Mouse (Mus musculus) MEL (cell line): ENCODE data around the gene Soat2.

Experiments used
- EP300 ChIP-seq, 2 experiments: IDR thresholded peaks; 2 replicates each; pipeline ENCODE4 v1.6.1; 2011; ENCODE audit warnings: improper control_type of control experiment in 2 of 2, low read length in 2 of 2, low read depth in 1 of 2, mild to moderate bottlenecking in 1 of 2
- JUND ChIP-seq: IDR thresholded peaks from 2 replicates; pipeline ENCODE4 v1.6.1; 2011; ENCODE audit warnings: low read depth, mild to moderate bottlenecking, improper control_type of control experiment, low read length
- MAZ ChIP-seq: IDR thresholded peaks from 2 replicates; pipeline ENCODE4 v1.6.1; 2012; ENCODE audit warnings: low read depth, mild to moderate bottlenecking, inconsistent platforms, low read length, improper control_type of control experiment
- POLR2A ChIP-seq, 2 experiments: IDR thresholded peaks; 2 replicates each; pipeline ENCODE4 v1.6.1; 2011 to 2012; ENCODE audit warnings: low read length in 2 of 2, mild to moderate bottlenecking in 2 of 2, control low read depth in 1 of 2, improper control_type of control experiment in 1 of 2, low read depth in 1 of 2, moderate library complexity in 1 of 2; ENCODE audit not compliant: control insufficient read depth in 1 of 2, insufficient read depth in 1 of 2, poor library complexity in 1 of 2
- ZMIZ1 ChIP-seq: IDR thresholded peaks from 2 replicates; pipeline ENCODE4 v1.6.1; 2012; ENCODE audit warnings: low read depth, mild to moderate bottlenecking, inconsistent platforms, low read length, improper control_type of control experiment, moderate library complexity

DNA sequence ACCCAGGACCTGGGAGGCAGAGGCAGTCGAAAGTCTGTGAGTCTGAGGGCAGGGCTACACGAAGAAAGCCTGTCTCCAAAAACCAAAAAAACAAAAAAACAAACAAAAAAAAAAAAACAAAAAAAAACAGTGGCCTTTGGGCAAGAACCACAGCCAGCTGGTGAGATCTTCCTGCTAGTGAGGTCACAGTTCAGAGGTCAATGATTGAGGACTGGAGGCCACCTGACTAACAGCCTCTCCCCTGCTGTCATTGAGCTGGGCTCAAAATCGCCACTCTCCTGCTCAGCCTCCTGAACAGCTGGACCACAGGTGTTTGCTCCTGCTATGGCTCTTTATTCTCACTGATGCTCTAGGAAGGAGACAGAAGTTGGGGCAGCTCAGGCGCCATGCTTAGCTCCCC, 2.3 kb downstream of the Soat2 start:
- TF ChIP-seq POLR2A (IDR thresholded peaks at IDR 0.05; ENCODE audit: control insufficient read depth in 1 of 2, insufficient read depth in 1 of 2, low read depth in 1 of 2, low read length in 2 of 2, poor library complexity in 1 of 2) (no peak), ZMIZ1 (no peak), EP300 (IDR thresholded peaks at IDR 0.05; ENCODE audit: low read depth in 1 of 2, low read length in 2 of 2) (no peak), JUND (no peak), MAZ (no peak)
